Mouse (Mus musculus) hindbrain, embryonic 12.5 days (tissue): ENCODE results near the gene Itpr1. TPM values are rescaled to one million over a fixed set of nuclear protein-coding genes. Genes with fewer than 3 reads are reported as not detected.

Experiments
- ATAC-seq: fragments of 200-750 bp; cut with Nextera tagmentation; 2 replicates; pipeline ENCODE4 v1.8.0; 2017; ENCODE audit warnings: moderate TSS enrichment; ENCODE audit not compliant: low FRiP score
- H3K27ac ChIP-seq: fragments of 300-500 bp; sonication (generic); 2 replicates; pipeline ENCODE4 v1.5.1; 2016; ENCODE audit warnings: mild to moderate bottlenecking
- H3K27me3 ChIP-seq: fragments of 300-500 bp; sonication (generic); 2 replicates; pipeline ENCODE4 v1.6.1; 2016; ENCODE audit warnings: mild to moderate bottlenecking
- H3K36me3 ChIP-seq: fragments of 300-500 bp; sonication (generic); 2 replicates; pipeline ENCODE4 v1.6.1; 2016; ENCODE audit warnings: mild to moderate bottlenecking
- H3K4me1 ChIP-seq: fragments of 300-500 bp; sonication (generic); 2 replicates; pipeline ENCODE4 v1.6.1; 2016
- H3K4me2 ChIP-seq: fragments of 300-500 bp; sonication (generic); replicated peaks from 2 replicates; pipeline ENCODE4 v1.6.1; 2016; ENCODE audit warnings: mild to moderate bottlenecking
- H3K4me3 ChIP-seq: fragments of 300-500 bp; sonication (generic); 2 replicates; pipeline ENCODE4 v1.5.1; 2016; ENCODE audit warnings: mild to moderate bottlenecking
- H3K9ac ChIP-seq: fragments of 300-500 bp; sonication (generic); 2 replicates; pipeline ENCODE4 v1.6.1; 2016; ENCODE audit warnings: mild to moderate bottlenecking, moderate library complexity
- H3K9me3 ChIP-seq: fragments of 300-500 bp; sonication (generic); replicated peaks from 2 replicates; pipeline ENCODE4 v1.6.1; 2016; ENCODE audit warnings: mild to moderate bottlenecking
- WGBS: fragments of 180-500 bp; shearing (Covaris S2); methylation state at CpG from one replicate; pipeline ENCODE4 v1.1.7; 2016; 5-methylcytosine and 5-hydroxymethylcytosine counted together
- polyA plus RNA-seq: library from polyadenylated mRNA; unstranded; fragments of >200 nt; fragmentation: Nextera tagmentation; extraction: Ambion mirVana; gene quantifications from 2 replicates; pipeline ENCODE4 v1.2.1, GENCODE M21; 2016

Gene Itpr1
- polyA plus RNA-seq, 1 experiment from 2014 or later = 8.2 TPM

DNA sequence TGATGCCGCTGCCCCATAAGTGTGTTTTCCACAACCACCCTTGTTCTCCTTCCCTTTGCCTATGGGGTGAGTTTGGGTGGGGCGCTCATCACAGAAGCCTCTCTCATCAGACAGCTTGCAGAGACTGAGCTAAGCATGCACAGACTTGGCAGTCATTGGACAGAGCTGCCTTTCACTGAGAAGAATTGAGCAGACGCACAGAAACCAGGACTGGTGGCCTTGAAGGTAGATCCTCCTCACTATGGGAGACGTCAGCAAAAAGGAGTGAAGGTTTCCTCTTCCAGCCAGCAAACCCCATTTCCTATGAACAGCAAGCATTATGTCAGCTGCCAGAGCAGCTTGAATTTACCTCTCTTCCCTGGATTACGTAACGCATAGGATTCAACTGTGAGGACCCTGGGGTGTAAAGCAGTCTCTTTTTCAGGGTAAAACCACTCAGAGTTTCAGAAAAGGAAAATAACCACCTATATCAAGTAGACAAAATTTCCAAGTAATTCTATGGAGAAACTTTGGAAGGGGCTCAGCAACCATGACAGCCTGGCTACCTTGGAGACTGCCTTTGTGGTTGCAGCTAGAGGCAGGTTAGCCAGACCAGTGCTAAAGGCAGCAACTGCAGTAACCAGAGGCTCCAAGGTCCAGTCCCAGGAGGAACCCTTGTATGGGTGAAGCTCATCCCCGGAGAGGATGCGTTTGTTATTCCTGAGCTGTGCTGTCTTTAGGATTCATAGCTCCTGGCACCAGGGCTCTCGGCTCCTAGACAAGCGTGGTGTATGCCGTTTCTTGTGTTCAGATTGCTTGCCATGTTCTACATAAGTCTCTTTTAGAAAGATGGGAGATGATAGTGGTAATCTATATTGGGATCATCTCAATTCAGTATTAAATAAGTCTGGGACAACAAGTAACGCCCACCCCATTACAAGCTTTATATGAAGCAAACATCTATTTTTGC, 91.0 kb downstream of the Itpr1 start:
- WGBS = 92% methylated on average over 12 of the region's 12 CpGs
- H3K27ac ChIP-seq = no peak overlapping the region
- H3K4me2 ChIP-seq = no peak overlapping the region
- no peak overlapping the region for H3K9ac ChIP-seq
- peaks cover 8% of the 10 kb centered on the region; the same call in 1 of the 2 replicates for H3K4me1 ChIP-seq
- H3K36me3 ChIP-seq = no peaks in the 10 kb centered on the region
- no peak overlapping the region for H3K4me3 ChIP-seq
- ATAC-seq = no peak
- H3K9me3 ChIP-seq = no peaks in the 10 kb centered on the region
- H3K27me3 ChIP-seq = no peaks in the 10 kb centered on the region

DNA sequence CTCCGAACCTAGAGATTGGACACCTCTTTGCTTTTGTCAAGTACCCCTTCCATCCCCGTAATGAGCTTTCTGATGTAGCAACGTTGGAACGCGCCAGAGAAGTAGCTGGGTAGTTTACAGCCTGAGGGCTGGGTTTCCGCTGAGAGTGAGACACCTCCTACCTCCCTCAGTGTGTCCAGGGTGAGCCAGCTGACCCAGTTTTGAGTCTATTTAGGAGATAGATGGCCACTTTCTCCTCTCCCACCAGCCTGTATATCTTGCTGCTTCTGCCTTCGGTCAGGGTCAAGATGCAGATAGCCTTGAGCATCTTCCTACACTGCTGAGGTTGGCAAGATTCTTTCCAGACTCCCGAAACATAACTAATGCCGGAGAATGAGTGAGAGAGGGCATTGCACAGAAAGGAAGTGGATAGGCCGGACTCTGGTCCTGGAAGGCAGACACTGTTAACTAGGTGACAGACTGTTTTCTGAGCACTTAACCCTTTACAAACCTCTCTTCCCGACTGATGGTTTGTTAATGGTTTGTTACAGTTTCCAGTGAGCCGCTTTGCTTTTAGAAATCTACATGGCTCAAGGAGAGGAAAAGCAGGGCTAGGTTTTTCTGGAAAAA, 92.4 kb downstream of the Itpr1 start:
- H3K4me2 ChIP-seq = no peak overlapping the region
- H3K27me3 ChIP-seq = no peaks in the 10 kb centered on the region
- no peak overlapping the region for H3K27ac ChIP-seq
- 77% methylated on average over 12 of the region's 12 CpGs for WGBS
- H3K4me1 ChIP-seq = peaks cover 17% of the 10 kb centered on the region
- no peak overlapping the region for H3K4me3 ChIP-seq
- no peak for ATAC-seq
- no peak overlapping the region for H3K9ac ChIP-seq
- H3K36me3 ChIP-seq = no peaks in the 10 kb centered on the region
- no peaks in the 10 kb centered on the region for H3K9me3 ChIP-seq

DNA sequence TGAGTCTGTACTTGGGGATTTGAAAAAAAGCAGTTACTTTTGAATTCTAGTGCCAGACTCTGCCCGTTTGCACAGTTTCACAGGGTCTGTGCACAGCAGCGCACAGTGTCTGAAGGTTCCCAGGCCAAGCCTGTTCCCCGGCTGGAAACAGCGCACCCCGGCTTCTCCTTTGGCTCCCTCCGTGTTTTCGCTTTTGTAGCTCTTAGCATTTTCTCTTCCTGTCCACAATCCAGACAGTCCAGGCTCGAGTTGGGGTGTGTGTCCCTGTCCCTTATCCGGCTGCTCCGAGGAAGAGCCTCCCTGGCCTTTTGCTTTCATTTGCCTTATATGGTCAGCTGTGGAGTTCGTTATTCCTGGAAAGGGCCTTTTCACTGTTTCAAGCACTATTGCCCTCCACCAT, 93.3 kb downstream of the Itpr1 start:
- H3K9me3 ChIP-seq = no peaks in the 10 kb centered on the region
- H3K9ac ChIP-seq = no peak overlapping the region
- H3K4me2 ChIP-seq = no peak overlapping the region
- no peak for ATAC-seq
- no peaks in the 10 kb centered on the region for H3K36me3 ChIP-seq
- H3K27ac ChIP-seq = no peak overlapping the region
- H3K4me1 ChIP-seq = peaks cover 17% of the 10 kb centered on the region
- 60% methylated on average over 11 of the region's 11 CpGs for WGBS
- H3K27me3 ChIP-seq = no peaks in the 10 kb centered on the region
- no peak overlapping the region for H3K4me3 ChIP-seq

DNA sequence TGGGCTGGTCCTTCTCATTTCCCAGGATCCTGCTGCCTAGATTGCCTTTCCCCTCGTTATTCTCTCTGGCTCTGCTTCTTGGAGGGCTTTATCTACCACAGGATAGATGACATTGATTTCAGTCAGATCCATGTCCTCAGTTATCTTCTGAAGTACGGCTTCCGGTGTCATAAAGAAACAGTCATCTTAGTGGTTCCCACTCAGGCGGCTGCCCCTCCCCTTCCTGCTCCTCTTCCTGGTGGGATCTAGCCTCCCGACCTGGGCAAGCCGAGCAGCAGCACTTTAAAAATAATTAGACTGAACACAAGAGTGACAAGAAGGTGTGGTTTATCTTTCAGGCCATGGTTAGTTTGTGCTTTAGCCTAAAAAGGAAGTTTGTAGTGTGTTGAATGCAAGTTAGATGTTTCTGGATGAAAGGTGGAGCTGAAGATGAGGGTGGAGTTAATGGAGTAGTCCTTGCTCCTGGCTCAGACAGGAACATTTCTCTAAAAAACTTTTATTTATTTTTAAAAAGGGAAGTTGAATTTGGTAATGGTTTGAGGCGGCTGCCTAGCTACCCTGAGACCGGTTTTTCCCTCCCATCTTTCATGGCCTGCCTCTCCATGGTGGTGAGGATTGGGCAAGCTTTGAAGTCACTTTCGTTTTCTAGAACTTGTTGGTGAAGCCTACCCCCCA, 94.2 kb downstream of the Itpr1 start:
- H3K27ac ChIP-seq = no peak overlapping the region

DNA sequence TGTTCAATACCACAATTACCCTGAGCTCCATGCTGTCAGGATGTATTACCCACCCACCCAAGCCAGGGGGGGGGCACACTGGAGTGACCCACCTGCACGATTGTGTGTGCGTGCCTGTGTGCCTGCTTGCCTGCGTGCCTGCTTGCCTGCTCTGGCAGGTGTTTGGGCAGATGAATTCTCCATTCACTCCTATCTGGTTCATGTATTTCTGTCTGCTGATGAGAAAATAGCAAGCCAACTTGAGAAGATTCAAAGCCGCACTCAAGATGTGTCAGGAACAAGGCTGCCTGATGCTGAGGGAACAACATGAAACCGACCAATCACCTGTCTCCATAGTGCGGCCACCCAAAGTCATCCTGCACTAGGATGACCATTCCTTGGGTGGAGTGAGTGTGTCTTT, 94.9 kb downstream of the Itpr1 start:
- H3K27me3 ChIP-seq = no peaks in the 10 kb centered on the region
- H3K36me3 ChIP-seq = no peaks in the 10 kb centered on the region
- no peak overlapping the region for H3K4me3 ChIP-seq
- no peak overlapping the region for H3K9ac ChIP-seq
- 95% methylated on average over 6 of the region's 6 CpGs for WGBS
- no peaks in the 10 kb centered on the region for H3K9me3 ChIP-seq
- H3K4me1 ChIP-seq = peaks cover 17% of the 10 kb centered on the region
- H3K4me2 ChIP-seq = no peak overlapping the region
- ATAC-seq = no peak; the same call in 1 of the 2 replicates
- H3K27ac ChIP-seq = no peak overlapping the region

More for the DNA sequence above, 94.2 kb downstream of the Itpr1 start:
- Histone ChIP-seq H3K9me3 (no peaks in the 10 kb centered on the region), H3K4me3 (no peak overlapping the region), H3K36me3 (no peaks in the 10 kb centered on the region), H3K9ac (no peak overlapping the region), H3K4me2 (no peak overlapping the region), H3K4me1 (peaks cover 17% of the 10 kb centered on the region), H3K27me3 (no peaks in the 10 kb centered on the region)
- 76% methylated on average over 9 of the region's 9 CpGs for WGBS
- ATAC-seq = no peak

DNA sequence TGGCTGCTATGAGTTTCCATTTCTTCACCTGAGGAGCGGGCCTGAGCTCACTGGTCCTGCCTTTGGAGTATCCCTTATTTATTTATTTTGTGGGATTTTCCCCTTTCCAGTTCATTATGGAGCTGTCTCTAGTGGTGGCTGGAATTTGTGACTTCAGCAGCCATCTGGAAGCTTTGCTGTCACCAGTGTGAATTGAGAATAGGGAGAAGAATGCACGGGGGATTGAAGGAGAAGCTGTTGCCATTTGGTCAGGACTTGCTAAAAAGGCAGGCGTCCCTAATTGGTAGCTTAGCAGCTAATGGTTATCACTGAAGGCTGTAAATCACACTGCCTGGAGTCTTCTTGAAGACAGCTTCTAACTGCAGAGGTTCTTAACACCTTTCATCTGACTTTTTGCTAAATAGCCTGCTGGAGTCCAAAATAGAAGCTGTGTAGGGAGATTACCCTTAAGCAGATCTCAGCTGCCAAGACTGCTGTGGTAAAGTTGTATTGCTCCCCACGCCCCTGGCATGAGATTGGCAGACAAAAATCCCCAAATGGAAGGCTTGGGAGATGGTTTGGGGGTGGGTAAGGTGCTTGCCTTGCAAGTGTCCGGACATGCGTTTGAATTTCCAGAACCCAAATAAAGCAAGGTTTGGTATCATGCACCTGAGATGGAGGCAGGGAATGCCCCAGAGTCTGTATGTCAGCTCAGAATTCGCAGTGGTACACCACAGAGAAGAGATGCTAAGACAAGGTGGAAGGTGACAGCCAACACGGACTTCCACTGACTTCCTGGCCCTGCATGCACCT, 96.7 kb downstream of the Itpr1 start:
- H3K4me3 ChIP-seq = no peak overlapping the region
- ATAC-seq = no peak
- H3K27ac ChIP-seq = no peak overlapping the region
- no peak overlapping the region for H3K9ac ChIP-seq
- H3K27me3 ChIP-seq = no peaks in the 10 kb centered on the region
- H3K9me3 ChIP-seq = no peaks in the 10 kb centered on the region
- peaks cover 17% of the 10 kb centered on the region for H3K4me1 ChIP-seq
- no peaks in the 10 kb centered on the region for H3K36me3 ChIP-seq
- H3K4me2 ChIP-seq = no peak overlapping the region
- 68% methylated on average over 8 of the region's 8 CpGs for WGBS

DNA sequence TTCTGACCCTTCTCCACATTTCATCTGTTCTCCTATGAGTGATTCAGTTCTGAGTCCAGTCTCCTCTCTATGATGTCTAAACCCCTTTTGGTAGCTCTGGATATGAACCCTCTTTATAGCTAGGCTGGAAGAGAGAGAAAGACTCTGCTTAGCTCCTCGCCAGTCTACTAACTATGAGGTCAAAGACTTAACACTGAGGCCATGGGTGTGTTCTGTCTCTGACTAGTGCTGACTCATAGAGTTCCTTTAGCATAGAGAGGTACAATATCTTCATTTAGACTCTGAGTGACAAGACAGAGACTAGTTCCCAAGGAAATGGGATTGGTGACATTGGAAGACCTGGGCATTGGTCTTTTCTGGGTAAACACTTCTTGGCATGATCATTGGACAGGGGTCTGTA, 100.2 kb downstream of the Itpr1 start:
- H3K9ac ChIP-seq = no peak overlapping the region
- no peak overlapping the region for H3K27ac ChIP-seq
- H3K27me3 ChIP-seq = no peaks in the 10 kb centered on the region
- H3K9me3 ChIP-seq = no peaks in the 10 kb centered on the region
- peaks cover 14% of the 10 kb centered on the region for H3K4me1 ChIP-seq
- no peak overlapping the region for H3K4me3 ChIP-seq
- H3K36me3 ChIP-seq = no peaks in the 10 kb centered on the region
- no peak overlapping the region for H3K4me2 ChIP-seq
- 89% methylated on average over 1 of the region's 1 CpGs for WGBS
- ATAC-seq = no peak

DNA sequence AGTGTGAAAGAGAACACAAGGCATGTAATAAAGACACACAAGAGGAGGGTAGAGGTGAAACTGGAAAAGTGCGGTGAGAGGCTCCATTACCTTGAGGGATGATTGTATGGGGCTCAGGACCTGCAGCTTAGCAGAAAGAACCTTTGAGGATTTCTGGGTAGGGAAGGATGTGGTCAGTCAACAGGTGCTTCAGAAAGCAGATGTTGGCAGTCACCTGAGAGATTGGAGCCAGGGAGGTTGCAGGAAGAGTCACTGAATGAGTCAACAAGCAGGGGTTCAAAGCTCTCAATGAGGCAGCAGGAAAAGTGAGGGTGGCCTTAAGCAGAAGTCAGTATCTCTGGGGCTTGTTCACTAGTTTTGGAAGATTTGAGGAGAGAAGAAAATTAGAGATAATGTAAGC, 101.1 kb downstream of the Itpr1 start:
- H3K27me3 ChIP-seq = no peaks in the 10 kb centered on the region
- H3K36me3 ChIP-seq = no peaks in the 10 kb centered on the region
- ATAC-seq = no peak
- no peak overlapping the region for H3K4me3 ChIP-seq
- no peak overlapping the region for H3K4me2 ChIP-seq
- H3K4me1 ChIP-seq = peaks cover 8% of the 10 kb centered on the region
- no peaks in the 10 kb centered on the region for H3K9me3 ChIP-seq
- H3K27ac ChIP-seq = no peak overlapping the region
- H3K9ac ChIP-seq = no peak overlapping the region
- WGBS = 92% methylated on average over 1 of the region's 1 CpGs

DNA sequence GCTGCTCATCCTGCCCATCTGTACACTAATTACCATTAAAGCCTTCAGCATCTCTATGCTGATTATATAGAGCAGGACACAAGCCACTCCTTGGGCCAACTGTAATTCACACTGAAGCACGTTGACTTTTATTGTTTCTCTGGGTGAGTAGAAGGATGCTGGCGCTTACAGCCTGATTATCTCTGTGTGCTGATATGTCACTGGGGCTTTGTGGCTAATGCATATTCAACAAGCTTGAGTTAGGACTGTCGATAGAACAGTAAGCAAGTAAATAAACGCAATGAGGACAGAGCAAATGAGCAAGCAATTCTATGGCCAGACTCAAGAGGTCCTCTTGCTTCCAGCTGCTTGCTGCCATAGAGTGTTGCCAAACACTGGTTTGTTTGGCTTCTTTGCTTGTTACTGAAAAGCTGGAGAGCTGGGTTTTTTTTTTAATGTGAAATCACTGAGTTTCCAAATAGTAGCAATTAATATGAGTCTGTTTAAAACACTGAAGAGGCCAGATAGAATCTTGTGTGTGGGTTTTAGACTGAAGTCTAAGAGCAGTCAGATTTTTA, 103.5 kb downstream of the Itpr1 start:
- H3K27me3 ChIP-seq = no peaks in the 10 kb centered on the region

DNA sequence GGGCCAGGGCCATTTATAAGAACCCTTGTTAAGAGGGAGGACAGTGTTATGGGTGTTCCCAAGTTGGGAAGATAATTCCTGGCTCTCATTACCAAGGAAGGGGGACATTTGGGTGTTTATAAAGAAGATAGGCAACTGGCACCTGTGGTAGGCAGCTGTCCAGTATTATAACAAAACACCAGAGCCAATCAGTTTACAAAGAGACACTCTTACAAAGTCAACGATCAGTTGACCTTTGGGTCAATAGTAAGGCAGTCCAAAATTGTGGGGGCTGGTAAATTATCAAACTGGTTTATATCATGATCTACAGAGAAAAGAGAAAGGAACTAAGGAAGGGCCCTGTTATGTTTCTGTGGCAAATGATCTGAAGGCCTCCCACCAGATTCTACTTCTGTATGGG, 104.1 kb downstream of the Itpr1 start:
- Histone ChIP-seq H3K9ac (no peak overlapping the region), H3K36me3 (no peaks in the 10 kb centered on the region), H3K27me3 (no peaks in the 10 kb centered on the region), H3K4me3 (no peak overlapping the region), H3K9me3 (no peaks in the 10 kb centered on the region), H3K4me1 (no peaks in the 10 kb centered on the region), H3K27ac (no peak overlapping the region), H3K4me2 (no peak overlapping the region)
- 79% methylated on average over 1 of the region's 1 CpGs for WGBS
- no peak for ATAC-seq

More for the DNA sequence above, 103.5 kb downstream of the Itpr1 start:
- ATAC-seq = no peak
- Histone ChIP-seq H3K4me3 (no peak overlapping the region), H3K4me1 (no peaks in the 10 kb centered on the region), H3K36me3 (no peaks in the 10 kb centered on the region), H3K27ac (no peak overlapping the region), H3K9ac (no peak overlapping the region), H3K4me2 (no peak overlapping the region), H3K9me3 (no peaks in the 10 kb centered on the region)
- WGBS = 74% methylated on average over 4 of the region's 4 CpGs

DNA sequence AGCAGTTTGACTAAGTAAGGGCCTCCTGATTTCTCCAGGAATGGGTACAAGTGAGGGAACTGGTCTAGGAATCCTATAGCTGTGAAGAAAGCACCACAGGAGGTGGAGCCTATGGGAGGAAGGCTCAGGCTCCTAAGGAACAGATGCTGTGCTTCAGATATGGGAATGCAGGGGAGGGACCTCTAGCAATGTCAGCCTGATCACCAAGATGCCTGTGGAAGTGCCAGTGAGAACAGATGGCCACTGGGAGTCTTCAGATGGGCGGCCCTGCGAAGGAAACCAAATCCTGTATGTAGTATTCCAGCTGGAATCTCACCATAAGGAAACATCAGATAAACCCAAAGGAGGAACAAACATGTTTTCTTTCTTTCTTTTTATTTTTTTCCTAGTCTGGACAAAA, 108.8 kb downstream of the Itpr1 start:
- no peaks in the 10 kb centered on the region for H3K27me3 ChIP-seq
- no peak overlapping the region for H3K4me2 ChIP-seq
- no peaks in the 10 kb centered on the region for H3K36me3 ChIP-seq
- H3K4me1 ChIP-seq = no peaks in the 10 kb centered on the region
- H3K9ac ChIP-seq = no peak overlapping the region
- WGBS = 80% methylated on average over 2 of the region's 2 CpGs
- no peaks in the 10 kb centered on the region for H3K9me3 ChIP-seq
- H3K27ac ChIP-seq = no peak overlapping the region
- no peak for ATAC-seq
- no peak overlapping the region for H3K4me3 ChIP-seq
